Mouse (Mus musculus): ENCODE measurements around the gene Cxcl13.

DNA sequence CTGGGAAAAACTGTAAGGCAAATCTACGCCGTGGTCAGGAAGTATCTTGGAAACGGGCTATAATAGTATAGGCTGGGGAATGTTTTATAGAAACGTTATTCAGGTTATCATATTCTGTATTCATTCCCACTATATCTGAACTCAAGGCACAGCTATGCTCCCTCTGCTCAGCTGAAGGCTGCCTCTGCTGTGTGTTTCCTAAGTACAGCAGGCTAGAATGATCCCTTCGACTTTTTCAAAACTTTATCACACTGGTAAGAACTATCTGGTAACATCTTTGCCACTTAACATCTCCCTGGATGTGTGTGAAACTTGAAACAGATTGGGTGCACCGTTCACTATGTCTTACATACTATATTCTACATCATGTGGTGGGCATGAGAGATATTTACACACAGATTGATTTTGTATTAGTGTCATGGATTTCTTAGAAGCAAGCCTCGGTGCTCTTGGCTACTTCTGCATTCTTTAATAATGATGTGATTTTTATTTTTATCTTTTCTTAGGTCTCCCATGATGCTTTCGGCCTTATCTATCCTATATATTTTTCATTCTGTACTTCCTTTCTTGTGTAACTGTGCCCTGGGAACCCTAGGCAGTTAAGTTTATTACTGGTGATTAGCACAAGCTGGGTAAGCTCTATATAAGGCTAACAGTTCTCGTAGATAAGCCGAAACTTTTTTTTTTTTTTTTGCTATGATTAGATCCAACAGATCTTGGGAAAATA lies 31.4 kb upstream of the Cxcl13 start:
- TF ChIP-seq CTCF (IDR thresholded peaks at IDR 0.05; ENCODE audit: low read depth) (no peak), EP300 (IDR thresholded peaks at IDR 0.05; ENCODE audit: low read depth) (no peak)

All from heart, postnatal 0 days (tissue).